Mouse (Mus musculus) ES-Bruce4 (cell line): Measurements from ENCODE around the gene Chd8.

Experiments
- CTCF ChIP-seq: IDR thresholded peaks from one replicate; pipeline ENCODE4 v1.8.1; 2011; ENCODE audit warnings: low read depth, low read length
- POLR2A ChIP-seq: IDR thresholded peaks from one replicate; pipeline ENCODE4 v1.8.1; 2011; ENCODE audit warnings: low read length; ENCODE audit not compliant: insufficient read depth

DNA sequence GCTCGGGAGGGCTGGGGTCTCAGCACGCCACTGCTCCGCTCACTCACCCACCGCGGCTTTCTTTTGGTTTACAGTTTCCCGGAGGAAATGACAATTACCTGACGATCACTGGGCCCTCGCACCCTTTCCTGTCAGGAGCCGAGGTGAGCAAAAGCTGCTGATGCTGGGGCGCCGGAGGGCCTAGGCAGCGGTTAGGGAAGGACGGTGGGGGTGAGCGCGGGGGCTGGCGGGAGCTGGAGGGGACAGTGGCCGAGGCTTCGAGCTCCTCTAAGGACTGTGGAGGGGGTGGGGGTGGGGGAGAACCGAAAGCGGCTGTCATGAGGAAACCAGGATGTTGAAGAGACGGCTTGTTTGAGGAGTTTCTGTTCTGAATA is 22.2 kb upstream of the Chd8 start:
- TF ChIP-seq CTCF, result no peak
- TF ChIP-seq POLR2A, result no peak
